Mouse (Mus musculus) splenic B cell, adult 2 months (primary cell): Measurements from ENCODE around the gene Ambra1.

ENCODE experiments used
- DNase-seq: peaks from one replicate; pipeline ENCODE4 v3.0.0-alpha.2; 2011; ENCODE audit warnings: low read depth, low spot score
- H3K27me3 ChIP-seq: 2 replicates; pipeline ENCODE4 v1.6.1; 2012; ENCODE audit warnings: mild to moderate bottlenecking, low read length, moderate library complexity, mixed read lengths; ENCODE audit not compliant: control insufficient read depth, poor library complexity, insufficient read depth, severe bottlenecking
- H3K36me3 ChIP-seq: 2 replicates; pipeline ENCODE4 v1.6.1; 2012; ENCODE audit warnings: mild to moderate bottlenecking, low read length, moderate library complexity, mixed read lengths; ENCODE audit not compliant: control insufficient read depth, poor library complexity, insufficient read depth, severe bottlenecking

The Ambra1 gene

DNA sequence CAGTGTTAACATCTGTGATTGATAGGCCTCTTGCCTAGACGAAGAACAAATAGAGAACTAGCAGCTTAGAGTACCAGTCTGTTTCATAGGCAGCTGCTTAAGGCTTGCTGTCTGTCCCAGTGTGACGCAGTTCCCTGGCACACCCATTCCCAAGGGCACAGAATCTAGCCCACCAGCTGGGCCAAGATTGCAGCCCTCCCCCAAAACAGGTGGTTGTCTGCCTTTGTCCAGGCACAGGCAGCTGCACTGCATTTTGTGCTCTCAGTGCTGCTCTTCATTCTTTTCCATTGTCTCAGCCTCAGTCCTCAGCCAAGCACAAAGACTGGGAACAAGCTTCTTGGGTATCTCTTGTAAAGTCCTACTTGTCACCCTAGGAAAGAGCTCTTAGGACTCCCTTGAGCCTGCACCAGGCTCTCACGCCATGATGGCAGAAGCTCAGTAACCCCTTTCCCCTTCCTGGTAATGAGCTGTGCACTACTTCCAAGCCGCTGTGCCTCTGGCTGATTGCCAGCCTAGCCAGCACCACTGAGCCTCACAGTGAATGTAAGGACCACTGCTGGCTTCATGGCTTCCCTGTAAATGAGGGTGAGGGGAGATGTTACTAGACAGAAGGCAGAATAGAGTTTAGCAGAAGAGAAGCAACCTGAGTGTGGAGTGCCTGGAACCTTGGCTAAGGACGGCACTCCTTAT is 174.8 kb downstream of the Ambra1 start:
- Histone ChIP-seq H3K27me3 (no peaks in the 10 kb centered on the region), H3K36me3 (peaks cover 6% of the 10 kb centered on the region)
- no peak for DNase-seq

DNA sequence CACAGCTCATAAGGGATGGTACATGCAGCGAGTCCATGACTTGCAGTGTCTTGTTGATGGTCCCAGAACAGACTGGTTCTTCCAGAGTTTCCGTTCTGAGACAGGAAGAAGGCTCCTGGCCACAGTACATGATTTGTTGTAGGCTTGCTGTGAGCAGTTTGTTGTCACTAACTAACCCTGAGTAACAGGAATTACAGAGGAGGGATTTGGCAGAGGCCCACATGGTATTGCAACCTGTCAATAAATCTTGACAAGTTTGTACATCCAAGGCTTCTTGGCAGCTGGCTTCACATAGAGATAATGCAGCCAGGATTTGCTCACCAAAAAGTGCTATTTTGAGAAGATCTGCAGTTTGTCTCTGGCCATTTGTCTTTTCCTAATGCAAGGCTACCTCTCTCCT is 176.2 kb downstream of the Ambra1 start:
- DNase-seq: no peak
- H3K36me3 ChIP-seq: peaks cover 6% of the 10 kb centered on the region
- no peaks in the 10 kb centered on the region for H3K27me3 ChIP-seq

DNA sequence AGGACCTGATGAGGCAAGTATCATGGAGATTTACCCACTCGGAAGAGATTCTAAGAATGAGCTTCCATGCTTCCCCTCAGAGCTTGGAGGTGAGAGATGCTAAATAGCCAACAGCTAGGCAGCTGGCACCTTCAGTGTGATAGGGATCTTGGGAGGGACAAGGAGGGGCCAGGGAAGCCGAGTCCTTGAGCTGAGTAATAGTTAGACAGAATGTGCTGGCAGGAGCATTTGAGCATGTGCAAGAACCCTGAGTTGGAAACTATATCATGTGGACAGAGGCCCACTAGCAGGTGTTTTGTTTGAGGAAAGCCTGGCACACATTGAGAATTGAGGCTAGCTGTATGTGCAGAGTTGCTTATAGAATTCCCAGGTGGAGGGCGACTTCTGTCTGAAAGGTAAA is 182.7 kb downstream of the Ambra1 start:
- H3K27me3 ChIP-seq: no peaks in the 10 kb centered on the region
- peaks cover 3% of the 10 kb centered on the region for H3K36me3 ChIP-seq
- no peak for DNase-seq

DNA sequence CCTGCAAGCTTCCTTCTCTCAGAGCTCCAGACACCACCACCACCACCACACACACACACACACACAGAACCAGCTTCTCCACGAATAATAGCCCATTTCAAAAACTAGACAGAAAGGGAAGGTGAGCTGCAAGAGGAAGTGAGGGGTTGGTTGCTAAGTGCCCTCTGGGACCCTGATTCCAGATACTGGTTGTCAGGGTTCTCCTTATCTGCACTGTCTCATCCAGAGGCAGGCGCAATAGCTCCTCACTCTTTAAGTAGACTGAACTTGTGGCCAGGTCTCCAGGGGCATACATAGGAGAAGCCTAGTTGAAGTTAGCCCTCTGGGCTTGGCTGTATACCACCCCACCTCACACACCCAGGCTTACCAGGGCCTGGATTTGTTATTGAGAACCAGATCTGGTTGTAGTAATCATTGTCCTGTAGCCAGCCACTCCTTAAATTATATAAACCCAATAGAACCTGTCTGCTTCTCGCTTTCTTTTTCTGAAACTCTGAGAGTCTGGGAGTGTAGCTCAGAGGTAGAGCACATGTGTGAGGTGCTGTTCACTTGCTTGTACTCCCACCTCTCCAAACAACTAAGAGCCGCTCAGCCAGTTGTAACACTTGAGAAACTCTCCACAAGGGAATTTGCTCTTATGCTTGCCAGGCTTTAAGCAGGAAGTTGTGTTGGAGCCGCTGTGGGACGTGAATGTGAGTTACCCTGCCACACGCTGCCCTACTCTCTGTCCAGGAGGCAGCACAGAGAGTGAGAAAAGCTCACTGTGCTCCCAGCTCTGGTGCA is 183.6 kb downstream of the Ambra1 start:
- Histone ChIP-seq H3K27me3 (no peaks in the 10 kb centered on the region), H3K36me3 (peaks cover 4% of the 10 kb centered on the region)
- no peak for DNase-seq

DNA sequence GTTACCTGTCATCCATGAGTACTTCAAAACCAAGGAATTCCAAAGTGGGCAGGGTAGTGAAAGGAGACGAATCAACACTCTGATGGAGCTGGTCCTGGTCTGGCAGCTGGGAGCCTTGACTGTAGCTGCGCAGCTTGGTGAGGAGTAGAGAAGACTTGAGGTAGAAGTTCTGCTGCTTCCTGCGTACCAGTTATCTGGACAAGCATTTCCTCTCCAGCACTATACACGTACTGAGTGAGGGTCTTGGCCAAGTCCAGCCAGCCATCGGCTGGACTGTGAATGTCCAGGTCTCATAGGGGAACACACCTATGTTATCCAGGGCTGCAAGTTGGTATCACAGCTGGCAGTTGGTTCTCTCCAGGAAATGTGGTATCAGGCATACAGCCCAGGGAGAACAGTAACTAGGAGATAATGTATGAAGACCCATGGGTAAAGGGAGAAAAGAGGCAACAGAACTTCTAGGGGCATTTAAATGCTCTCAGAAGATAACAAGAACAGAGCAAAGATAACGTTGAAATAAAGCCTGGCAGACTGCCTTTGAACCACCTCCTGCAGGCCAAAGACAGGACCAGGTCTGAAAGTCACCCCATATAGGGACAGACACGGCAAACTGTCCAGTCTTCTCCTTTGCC is 186.5 kb downstream of the Ambra1 start:
- no peaks in the 10 kb centered on the region for H3K27me3 ChIP-seq
- peaks cover 2% of the 10 kb centered on the region for H3K36me3 ChIP-seq
- DNase-seq: no peak

DNA sequence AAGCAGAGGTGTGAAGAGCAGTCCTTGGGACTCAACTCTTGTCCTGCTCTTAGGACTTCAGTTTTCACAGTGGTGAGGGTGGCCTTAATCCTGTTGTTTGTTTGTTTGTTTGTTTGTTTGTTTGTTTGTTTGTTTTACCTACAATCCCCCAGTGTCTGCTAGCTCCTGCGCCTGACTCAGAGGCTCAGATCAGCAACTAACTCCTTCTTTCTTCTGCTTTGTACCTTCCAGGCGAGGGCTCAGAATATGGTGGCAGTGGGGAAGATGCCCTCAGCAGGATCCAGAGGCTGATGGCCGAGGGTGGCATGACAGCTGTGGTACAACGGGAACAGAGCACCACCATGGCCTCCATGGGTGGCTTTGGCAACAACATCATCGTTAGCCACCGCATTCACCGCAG is 187.2 kb downstream of the Ambra1 start:
- DNase-seq: no peak
- Histone ChIP-seq H3K36me3 (peaks cover 2% of the 10 kb centered on the region), H3K27me3 (no peaks in the 10 kb centered on the region)

DNA sequence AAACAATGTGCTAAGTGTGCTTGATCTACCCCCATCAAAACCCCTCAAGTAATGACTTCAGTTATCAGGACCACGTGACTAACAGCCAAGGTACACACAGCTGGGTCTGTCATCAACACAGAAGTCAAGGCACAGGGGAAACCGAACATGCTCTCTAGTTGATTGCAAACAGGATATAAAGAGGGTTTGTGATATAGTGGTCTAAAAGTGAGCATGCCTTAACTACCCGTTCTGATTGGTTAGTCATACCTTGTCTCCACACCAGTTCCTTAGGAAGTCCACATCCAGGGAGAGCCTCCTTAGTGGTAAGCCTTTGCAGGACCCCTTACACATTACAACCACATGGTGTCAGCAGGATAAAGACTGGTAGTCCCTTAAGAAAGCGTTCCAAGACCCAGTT is 190.2 kb downstream of the Ambra1 start:
- Histone ChIP-seq H3K27me3 (no peaks in the 10 kb centered on the region; the same call in 1 of the 2 replicates), H3K36me3 (peaks cover 2% of the 10 kb centered on the region; the same call in 1 of the 2 replicates)
- DNase-seq: no peak

DNA sequence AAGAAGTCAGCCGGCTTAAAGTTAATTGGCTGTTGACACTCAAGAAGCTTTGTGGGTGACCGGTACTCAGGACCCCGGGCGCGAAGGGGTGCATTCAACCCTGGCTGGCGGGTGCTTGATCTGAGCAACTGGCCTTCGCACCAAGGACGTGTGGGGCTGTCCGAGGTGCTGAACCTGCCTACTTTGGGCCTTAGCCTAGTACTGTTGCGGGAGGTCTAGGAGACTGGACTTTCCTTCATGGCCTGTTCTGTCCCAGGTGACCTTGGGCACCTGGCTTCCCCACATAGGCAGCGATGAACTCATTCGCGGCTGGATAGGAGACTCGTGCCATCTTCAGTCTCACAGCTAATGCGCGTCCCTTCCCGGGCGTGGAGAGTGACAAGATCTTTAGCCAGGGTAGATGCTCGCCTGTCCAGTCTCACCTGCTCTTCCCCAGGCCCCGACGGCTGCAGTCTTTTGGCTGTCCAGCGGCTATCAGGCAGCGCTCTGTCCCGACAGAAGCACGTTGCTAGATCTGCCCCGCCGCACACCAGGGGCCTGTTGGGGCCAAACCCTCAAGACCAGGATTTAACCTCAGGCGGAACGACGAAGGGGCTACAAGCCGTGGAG is 191.4 kb downstream of the Ambra1 start:
- peak; percentile 62 for DNase-seq

DNA sequence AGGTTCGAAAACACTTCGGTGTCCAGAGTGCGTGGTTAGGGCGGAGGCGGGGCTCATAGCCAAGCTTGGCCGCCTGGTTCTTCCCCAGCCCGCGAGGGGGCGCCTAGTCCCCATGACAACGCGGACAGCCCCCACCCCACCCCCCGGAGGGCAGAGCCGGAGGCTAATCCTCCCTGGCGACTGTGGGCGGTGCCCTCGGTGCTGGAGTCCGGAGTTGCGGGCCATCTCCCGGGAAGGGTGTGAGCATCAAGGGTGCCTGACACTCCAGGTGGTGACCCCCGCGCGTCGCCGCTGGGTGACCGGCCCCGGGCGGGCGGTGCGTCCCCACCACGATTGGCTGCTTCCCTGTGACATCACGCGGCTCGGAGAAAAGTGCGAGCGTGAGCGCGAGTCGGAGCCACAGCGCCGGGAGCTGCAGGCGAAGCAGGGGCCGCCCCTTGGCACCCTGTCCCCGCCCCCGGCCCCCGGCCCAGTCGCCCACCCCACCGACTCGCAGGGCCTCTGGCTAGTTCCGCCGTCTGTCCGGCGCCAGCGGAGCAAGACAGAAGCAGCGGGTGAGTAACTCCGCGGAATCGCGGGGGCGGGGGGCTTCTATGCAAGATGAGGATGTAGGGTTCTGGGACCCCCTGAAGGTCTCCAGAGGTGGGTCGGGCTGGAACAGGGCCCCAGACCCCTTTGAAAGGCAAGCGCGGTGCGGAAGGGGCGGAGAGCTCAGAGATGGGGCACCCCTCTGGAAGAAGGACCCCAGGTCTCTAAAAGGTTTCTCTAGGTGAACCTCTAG is 192.0 kb downstream of the Ambra1 start:
- peak; percentile 67 for DNase-seq
- no peaks in the 10 kb centered on the region; the same call in 1 of the 2 replicates for H3K27me3 ChIP-seq

More for the DNA sequence above, 191.4 kb downstream of the Ambra1 start:
- Histone ChIP-seq H3K36me3 (peaks cover 2% of the 10 kb centered on the region; the same call in 1 of the 2 replicates), H3K27me3 (no peaks in the 10 kb centered on the region; the same call in 1 of the 2 replicates)

DNA sequence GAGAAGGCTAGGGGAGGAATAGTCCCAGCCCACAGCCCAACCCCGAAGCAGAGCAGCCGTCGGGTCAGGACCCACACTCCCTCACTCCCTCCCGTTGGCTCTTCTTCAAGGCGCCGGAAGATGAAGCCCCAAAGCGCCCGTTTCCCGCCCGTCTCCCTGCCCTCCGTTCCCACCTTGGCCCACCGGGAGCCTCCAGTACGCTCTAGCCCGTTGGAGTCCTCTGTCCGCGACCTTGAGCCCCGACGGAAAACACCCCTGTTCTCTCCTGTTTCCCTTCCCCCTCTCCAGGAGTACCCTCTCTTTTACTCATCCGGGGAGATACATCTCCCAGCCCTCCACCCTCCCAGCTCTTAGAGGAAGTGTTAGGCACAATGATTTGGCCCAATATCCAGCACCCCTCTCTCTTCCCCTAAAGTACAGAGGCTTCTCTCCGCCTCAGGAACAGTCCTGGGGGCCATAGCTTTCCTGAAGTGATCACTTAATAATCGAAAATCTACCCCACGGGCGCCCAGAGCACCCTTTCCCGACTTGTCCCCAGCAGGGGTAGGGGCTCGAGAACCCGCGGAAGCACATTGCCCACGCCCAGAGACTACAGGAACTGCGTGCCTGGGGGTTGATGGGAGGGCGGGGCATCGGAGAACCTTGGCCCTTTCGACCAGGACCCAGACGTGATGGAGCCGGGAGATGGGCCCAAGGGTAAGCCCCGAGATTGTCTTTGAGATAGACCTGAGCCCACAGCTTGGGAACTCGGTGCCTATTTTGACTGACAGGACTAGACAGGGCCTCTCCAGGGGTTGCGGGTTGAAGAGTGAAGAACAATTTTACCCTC is 192.9 kb downstream of the Ambra1 start:
- no peaks in the 10 kb centered on the region for H3K36me3 ChIP-seq
- DNase-seq: no peak

More for the DNA sequence above, 192.0 kb downstream of the Ambra1 start:
- H3K36me3 ChIP-seq: peaks cover 2% of the 10 kb centered on the region; the same call in 1 of the 2 replicates

DNA sequence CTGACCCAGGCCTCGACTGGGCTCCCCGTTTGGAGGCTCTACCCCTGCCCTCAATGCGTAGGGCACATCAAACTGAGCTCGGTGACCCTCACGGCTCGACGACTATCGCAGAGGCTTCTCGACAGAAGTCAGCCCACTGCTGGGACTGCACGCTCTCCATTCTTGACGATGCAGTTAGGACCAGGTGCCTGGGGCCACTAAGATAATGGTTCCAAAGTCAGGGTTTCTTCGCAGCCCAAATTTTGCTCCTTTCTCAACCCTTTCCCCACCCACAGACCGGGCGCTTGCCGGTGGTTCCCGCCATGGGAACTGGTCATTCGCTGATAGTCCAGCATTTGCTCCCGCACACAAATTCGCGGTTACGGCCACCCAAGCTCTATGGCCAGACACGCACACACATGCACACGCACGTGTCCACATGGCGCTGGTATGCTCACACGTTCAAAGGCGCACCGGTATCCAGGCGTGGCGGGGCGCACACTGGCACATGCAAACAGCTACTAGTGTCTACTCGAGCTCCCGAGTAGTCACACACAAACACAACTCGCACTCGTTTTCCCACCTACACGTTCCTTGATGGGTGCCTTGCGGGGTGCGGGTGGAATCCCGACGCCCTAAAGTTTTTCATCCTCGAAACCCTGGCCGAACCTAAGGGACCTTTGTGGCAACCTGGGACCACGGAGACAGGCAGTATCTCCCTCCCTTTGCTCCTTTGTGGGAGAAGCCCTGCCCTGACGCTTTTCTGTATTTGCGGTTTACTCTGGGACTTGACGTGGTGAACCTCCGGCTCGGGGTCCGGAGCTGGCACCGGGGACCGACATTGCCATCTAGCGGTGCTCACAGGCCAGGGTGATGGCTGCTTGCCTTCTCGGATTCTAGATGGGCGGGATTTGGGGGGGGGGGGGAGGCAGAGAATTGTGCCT is 193.7 kb downstream of the Ambra1 start:
- H3K36me3 ChIP-seq: no peaks in the 10 kb centered on the region
- DNase-seq: peak; percentile 83
- no peaks in the 10 kb centered on the region; the same call in 1 of the 2 replicates for H3K27me3 ChIP-seq

More for the DNA sequence above, 192.9 kb downstream of the Ambra1 start:
- no peaks in the 10 kb centered on the region; the same call in 1 of the 2 replicates for H3K27me3 ChIP-seq

DNA sequence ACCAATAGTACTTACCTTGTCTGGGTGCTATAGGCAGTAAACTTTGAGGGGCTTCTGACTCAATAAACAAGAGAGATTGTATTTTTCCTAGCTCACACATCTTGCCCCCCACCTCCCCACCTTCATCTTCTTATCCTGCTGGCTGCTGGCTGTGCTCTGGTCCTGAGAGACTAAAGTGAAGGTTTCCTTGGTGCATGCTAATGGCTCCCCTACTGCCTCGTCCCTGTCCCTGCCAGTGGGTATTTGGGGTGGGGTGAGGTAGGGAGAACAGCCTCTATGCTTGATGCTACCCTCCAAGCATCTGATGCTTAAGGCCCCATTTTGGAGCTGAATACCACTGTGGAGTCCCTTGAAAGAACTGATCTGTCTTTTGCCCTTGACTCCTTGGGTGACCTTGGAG is 194.8 kb downstream of the Ambra1 start:
- Histone ChIP-seq H3K27me3 (no peaks in the 10 kb centered on the region; the same call in 1 of the 2 replicates), H3K36me3 (no peaks in the 10 kb centered on the region)
- no peak for DNase-seq
